Mouse (Mus musculus): ENCODE results near the gene Pafah1b3. TPM values are rescaled to one million over a fixed set of nuclear protein-coding genes. Genes with fewer than 3 reads are reported as not detected.
A peak's percentile ranks its signal among the peaks of the same experiment; 100 is the strongest.
"Not testable (repeated sequence)": the region's sequence is repeated elsewhere in the genome, so short reads cannot be mapped to it uniquely, and the experiment has no call there.

Pafah1b3 gene
- polyA plus RNA-seq, 1 experiment = 46.2 TPM

DNA sequence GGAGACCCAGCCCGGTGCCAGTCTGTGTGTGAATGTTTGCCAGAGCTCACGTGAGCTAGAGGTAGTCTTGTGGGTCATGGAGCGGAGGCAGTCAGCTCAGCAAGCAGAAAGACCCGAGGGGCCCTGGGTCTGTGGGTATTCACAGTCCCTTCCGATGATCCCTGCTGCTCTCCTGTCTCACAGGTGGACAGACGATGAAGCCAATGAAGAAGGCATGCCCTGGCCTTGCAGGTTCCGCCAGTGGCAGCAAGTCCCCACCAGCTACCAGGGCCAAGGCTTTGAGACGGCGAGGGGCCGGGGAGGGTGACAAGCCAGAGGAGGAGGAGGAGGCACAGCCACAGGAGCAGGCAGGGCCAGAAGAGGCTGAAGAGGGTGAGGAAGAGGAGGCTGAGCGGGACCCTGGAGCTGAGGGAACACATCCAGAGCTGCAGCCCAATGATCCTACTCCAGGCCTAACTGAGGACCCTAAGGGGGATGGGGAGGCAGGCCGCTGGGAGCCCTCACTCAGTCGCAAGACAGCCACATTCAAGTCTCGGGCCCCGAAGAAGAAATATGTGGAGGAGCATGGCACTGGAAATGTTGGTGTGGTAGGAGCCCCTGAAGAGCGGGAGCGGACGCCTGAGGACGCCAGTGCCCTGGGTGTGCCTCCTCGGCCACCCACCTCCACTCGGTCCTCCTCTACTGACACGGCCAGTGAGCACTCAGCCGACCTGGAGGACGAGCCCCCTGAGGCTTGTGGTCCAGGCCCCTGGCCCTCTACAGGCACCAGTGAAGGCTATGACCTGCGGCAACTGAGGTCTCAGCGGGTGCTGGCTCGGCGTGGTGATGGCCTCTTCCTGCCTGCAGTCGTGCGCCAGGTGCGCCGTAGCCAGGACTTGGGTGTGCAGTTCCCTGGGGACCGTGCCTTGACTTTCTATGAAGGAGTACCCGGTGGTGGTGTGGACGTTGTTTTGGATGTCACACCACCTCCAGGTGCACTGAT, 26.8 kb downstream of the Pafah1b3 start:
- TF ChIP-seq CTCF (IDR thresholded peaks at IDR 0.05; ENCODE audit: borderline replicate concordance, insufficient read depth, low read length) = no peak
- no peak for TF ChIP-seq POLR2A (IDR thresholded peaks at IDR 0.05; ENCODE audit: low read depth, low read length)
- no peak overlapping the region for H3K4me3 ChIP-seq (ENCODE audit: insufficient read depth, low read length)
- peaks cover 12% of the 10 kb centered on the region for H3K4me1 ChIP-seq (ENCODE audit: control insufficient read depth, insufficient read depth, low read length)
- H3K27ac ChIP-seq (ENCODE audit: insufficient read depth, low read length) = no peak overlapping the region

- Histone ChIP-seq H3K27ac (ENCODE audit: insufficient read depth, low read length) (peak overlapping the region; percentile 45; the same call in 1 of the 2 replicates), H3K4me3 (ENCODE audit: insufficient read depth, low read length) (peak overlapping the region; percentile 83), H3K4me1 (ENCODE audit: control insufficient read depth, insufficient read depth, low read length) (peaks cover 7% of the 10 kb centered on the region)
- TF ChIP-seq CTCF (IDR thresholded peaks at IDR 0.05; ENCODE audit: borderline replicate concordance, insufficient read depth, low read length) (no peak), POLR2A (IDR thresholded peaks at IDR 0.05; ENCODE audit: low read depth, low read length) (0 out of 2 replicates have a peak, but pooled peaks have one; percentile 11)
Observed at GRCm38 (mm10) chr7:25269545-25270271, 28.1 kb downstream of the Pafah1b3 start.

DNA sequence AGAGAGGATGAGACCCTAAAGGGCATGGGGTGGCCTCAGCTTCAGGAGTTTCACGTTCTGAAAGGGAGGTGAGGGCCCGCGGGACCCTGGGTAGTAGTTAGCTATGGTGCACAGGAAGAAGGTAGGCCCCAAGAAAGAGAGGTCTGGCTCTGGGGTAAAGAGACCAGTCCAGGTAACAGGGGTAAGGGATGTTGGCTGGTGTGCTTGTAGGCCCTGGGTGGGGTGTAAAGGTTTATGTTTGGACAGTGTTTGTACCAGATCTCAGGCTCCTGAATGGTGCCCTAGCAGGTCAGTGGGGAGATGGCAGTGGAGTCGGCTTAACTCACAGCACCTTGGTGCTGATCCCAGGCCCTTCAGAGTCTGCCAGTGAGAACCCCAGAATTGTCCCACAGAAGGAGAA, 28.8 kb downstream of the Pafah1b3 start:
- TF ChIP-seq CTCF (IDR thresholded peaks at IDR 0.05; ENCODE audit: borderline replicate concordance, insufficient read depth, low read length) (no peak), POLR2A (IDR thresholded peaks at IDR 0.05; ENCODE audit: low read depth, low read length) (no peak)
- Histone ChIP-seq H3K4me3 (ENCODE audit: insufficient read depth, low read length) (peak overlapping the region; percentile 83), H3K27ac (ENCODE audit: insufficient read depth, low read length) (peak overlapping the region; percentile 45), H3K4me1 (ENCODE audit: control insufficient read depth, insufficient read depth, low read length) (peaks cover 4% of the 10 kb centered on the region; the same call in 1 of the 2 replicates)

GRCm38 (mm10) chr7:25268588-25268987, 29.2 kb downstream of the Pafah1b3 start:
- TF ChIP-seq CTCF (IDR thresholded peaks at IDR 0.05; ENCODE audit: borderline replicate concordance, insufficient read depth, low read length) (no peak), POLR2A (IDR thresholded peaks at IDR 0.05; ENCODE audit: low read depth, low read length) (no peak)
- H3K4me1 ChIP-seq (ENCODE audit: control insufficient read depth, insufficient read depth, low read length) = peaks cover 4% of the 10 kb centered on the region; the same call in 1 of the 2 replicates

GRCm38 (mm10) chr7:25267751-25268463, 29.9 kb downstream of the Pafah1b3 start:
- peak overlapping the region; percentile 84 for H3K27ac ChIP-seq (ENCODE audit: insufficient read depth, low read length)
- TF ChIP-seq POLR2A (IDR thresholded peaks at IDR 0.05; ENCODE audit: low read depth, low read length) (no peak), CTCF (IDR thresholded peaks at IDR 0.05; ENCODE audit: borderline replicate concordance, insufficient read depth, low read length) (no peak)
- peak overlapping the region; percentile 83 for H3K4me3 ChIP-seq (ENCODE audit: insufficient read depth, low read length)
- H3K4me1 ChIP-seq (ENCODE audit: control insufficient read depth, insufficient read depth, low read length) = peaks cover 4% of the 10 kb centered on the region; the same call in 1 of the 2 replicates

More at GRCm38 (mm10) chr7:25268588-25268987, 29.2 kb downstream of the Pafah1b3 start:
- H3K4me3 ChIP-seq (ENCODE audit: insufficient read depth, low read length) = peak overlapping the region; percentile 83
- H3K27ac ChIP-seq (ENCODE audit: insufficient read depth, low read length) = peak overlapping the region; percentile 72; the same call in 1 of the 2 replicates

DNA sequence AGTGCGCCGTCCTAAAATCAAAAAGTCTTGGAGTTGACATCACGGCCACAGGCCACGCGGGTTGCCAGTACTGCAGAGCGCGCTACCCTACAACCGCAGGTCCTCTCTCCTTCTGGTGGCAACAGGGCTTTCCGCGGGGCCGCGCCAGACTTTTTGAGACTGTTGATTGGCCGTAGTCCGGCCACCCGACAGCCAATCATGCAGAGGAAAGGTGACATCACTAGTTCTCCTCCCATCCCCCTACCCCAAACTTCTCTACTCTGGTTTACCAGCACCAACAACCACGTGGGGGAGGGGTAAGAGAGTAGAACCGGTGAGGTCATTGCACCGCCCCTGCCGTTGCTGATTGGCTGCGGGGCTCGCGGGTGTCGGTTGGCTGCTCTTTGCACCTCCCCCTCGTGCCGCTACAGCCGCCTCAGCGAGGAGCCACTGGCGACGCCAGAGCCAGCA, 30.5 kb downstream of the Pafah1b3 start, which contains the start of gene Cic:
Gene Cic (plus strand): TSS at position 404 of the 450 bp plus-strand sequence.
- TF ChIP-seq POLR2A (IDR thresholded peaks at IDR 0.05; ENCODE audit: low read depth, low read length) (peak; percentile 78), CTCF (IDR thresholded peaks at IDR 0.05; ENCODE audit: borderline replicate concordance, insufficient read depth, low read length) (no peak)
- H3K4me3 ChIP-seq (ENCODE audit: insufficient read depth, low read length) = peak within 1 kb of the TSS; percentile 83
- H3K4me1 ChIP-seq (ENCODE audit: control insufficient read depth, insufficient read depth, low read length) = peaks cover 4% of the 10 kb centered on the region; the same call in 1 of the 2 replicates
- H3K27ac ChIP-seq (ENCODE audit: insufficient read depth, low read length) = peak within 1 kb of the TSS; percentile 84

- peaks cover 4% of the 10 kb centered on the region; the same call in 1 of the 2 replicates for H3K4me1 ChIP-seq (ENCODE audit: control insufficient read depth, insufficient read depth, low read length)
- H3K4me3 ChIP-seq (ENCODE audit: insufficient read depth, low read length) = no peak overlapping the region
- H3K27ac ChIP-seq (ENCODE audit: insufficient read depth, low read length) = no peak overlapping the region
- TF ChIP-seq POLR2A (IDR thresholded peaks at IDR 0.05; ENCODE audit: low read depth, low read length) (no peak), CTCF (IDR thresholded peaks at IDR 0.05; ENCODE audit: borderline replicate concordance, insufficient read depth, low read length) (no peak)
Observed at GRCm38 (mm10) chr7:25266180-25266962, 31.4 kb downstream of the Pafah1b3 start.

DNA sequence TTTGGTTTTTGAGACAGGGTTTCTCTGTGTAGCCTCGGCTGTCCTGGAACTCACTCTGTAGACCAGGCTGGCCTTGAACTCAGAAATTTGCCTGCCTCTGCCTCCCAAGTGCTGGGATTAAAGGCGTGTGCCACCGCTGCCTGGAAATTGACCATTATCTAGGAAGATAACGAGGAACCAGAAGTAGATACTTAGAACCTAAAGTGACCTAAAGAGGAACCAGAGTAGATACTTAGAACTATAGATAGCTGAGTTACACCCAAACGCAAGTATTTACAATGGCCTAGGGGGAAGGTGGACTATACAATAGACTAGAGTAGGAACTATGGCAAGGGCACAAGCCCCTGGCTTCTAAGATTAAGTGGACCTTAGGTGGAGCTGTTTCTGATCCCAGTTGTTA, 32.0 kb downstream of the Pafah1b3 start:
- not testable (repeated sequence) for H3K27ac ChIP-seq (ENCODE audit: insufficient read depth, low read length); H3K4me1 ChIP-seq (ENCODE audit: control insufficient read depth, insufficient read depth, low read length); H3K4me3 ChIP-seq (ENCODE audit: insufficient read depth, low read length)

All from embryonic fibroblast, embryonic 13.5 days (primary cell).